Mouse (Mus musculus) liver, embryonic 14.5 days (tissue): ENCODE measurements around the gene Gm5891. TPM values are rescaled to one million over a fixed set of nuclear protein-coding genes. Genes with fewer than 3 reads are reported as not detected.
"Not testable (repeated sequence)": the region's sequence is repeated elsewhere in the genome, so short reads cannot be mapped to it uniquely, and the experiment has no call there.

Experiments
- ATAC-seq: fragments of 200-750 bp; cut with Nextera tagmentation; 2 replicates; pipeline ENCODE4 v1.8.0; 2017; ENCODE audit warnings: moderate number of reproducible peaks, mild to moderate bottlenecking, moderate library complexity; ENCODE audit not compliant: insufficient read depth
- DNase-seq, 3 experiments: peaks; one replicate each; pipeline ENCODE4 v3.0.0-alpha.2; 2012 to 2013; ENCODE audit warnings: low read depth in 3 of 3, low spot score in 3 of 3
- H3K27ac ChIP-seq: fragments of 300-500 bp; sonication (generic); 2 replicates; pipeline ENCODE4 v1.5.1; 2014; ENCODE audit warnings: moderate library complexity, mild to moderate bottlenecking, control low read depth, inconsistent platforms
- H3K27me3 ChIP-seq: fragments of 300-500 bp; sonication (generic); 2 replicates; pipeline ENCODE4 v1.6.1; 2014; ENCODE audit warnings: mild to moderate bottlenecking, low read length, moderate library complexity; ENCODE audit not compliant: control insufficient read depth, insufficient read depth
- H3K36me3 ChIP-seq: fragments of 300-500 bp; sonication (generic); replicated peaks from 2 replicates; pipeline ENCODE4 v1.6.1; 2014; ENCODE audit warnings: low read depth; ENCODE audit not compliant: control insufficient read depth, insufficient read depth
- H3K4me1 ChIP-seq, 2 experiments: fragments of 200-500 bp in 1 of 2; fragments of 300-500 bp in 1 of 2; sonication (generic) in 1 of 2; replicated peaks; 2 replicates each; pipeline ENCODE4 v1.6.1; 2012 to 2014; ENCODE audit warnings: antibody characterized with exemption in 1 of 2, inconsistent platforms in 1 of 2, low read length in 1 of 2; ENCODE audit not compliant: control insufficient read depth in 2 of 2, insufficient read depth in 2 of 2
- H3K4me2 ChIP-seq: fragments of 300-500 bp; sonication (generic); 2 replicates; pipeline ENCODE4 v1.6.1; 2014; ENCODE audit warnings: low read depth, mild to moderate bottlenecking, control low read depth, moderate library complexity
- H3K4me3 ChIP-seq, 2 experiments: fragments of 200-500 bp in 1 of 2; fragments of 300-500 bp in 1 of 2; sonication (generic) in 1 of 2; 2 replicates each; pipeline ENCODE4 v1.5.1; 2012 to 2014; ENCODE audit warnings: low read depth in 2 of 2, low read length in 2 of 2, mild to moderate bottlenecking in 2 of 2, control low read depth in 1 of 2, inconsistent platforms in 1 of 2, moderate library complexity in 1 of 2; ENCODE audit not compliant: insufficient read depth in 1 of 2
- H3K9ac ChIP-seq: fragments of 300-500 bp; sonication (generic); replicated peaks from 2 replicates; pipeline ENCODE4 v1.6.1; 2014; ENCODE audit warnings: mild to moderate bottlenecking, control low read depth, moderate library complexity
- H3K9me3 ChIP-seq: fragments of 300-500 bp; sonication (generic); 2 replicates; pipeline ENCODE4 v1.6.1; 2016; ENCODE audit warnings: low read length, mixed read lengths; ENCODE audit not compliant: control insufficient read depth
- WGBS: fragments of 180-500 bp; shearing (Covaris S2); extraction: QIAGEN DNeasy Blood & Tissue Kit; methylation state at CpG from one replicate; pipeline ENCODE4 v1.1.7; 2014; ENCODE audit not compliant: insufficient replicate concordance; 5-methylcytosine and 5-hydroxymethylcytosine counted together
- polyA plus RNA-seq, 2 experiments: library from polyadenylated mRNA; depleted of rRNA in 1 of 2; stranded (reverse) in 1 of 2; unstranded in 1 of 2; fragments of >200 nt; fragmentation: Nextera tagmentation in 1 of 2; extraction: Ambion mirVana in 1 of 2; gene quantifications; 2 replicates each; pipeline versions ENCODE4 v1.2.1 to v1.2.3; 2012 to 2014

The Gm5891 gene
- polyA plus RNA-seq (2012; rRNA removed) (not detected in 2 replicates), polyA plus RNA-seq (2014; fragmentation: Nextera tagmentation; extraction: Ambion mirVana) (not detected in 2 replicates)

- H3K4me2 ChIP-seq, H3K9me3 ChIP-seq, H3K27ac ChIP-seq, H3K4me1 ChIP-seq, H3K4me3 ChIP-seq, H3K9ac ChIP-seq, H3K36me3 ChIP-seq, ATAC-seq, H3K27me3 ChIP-seq, DNase-seq: not testable (repeated sequence)
- WGBS: no CpG with 5 or more reads among the region's 1 CpGs
Measured at GRCm38 (mm10) chr7:21921191-21921590, at the start of gene Gm5891. Gene Gm5891, minus strand, starts transcription at chr7:21921291.

Other genes starting within 250 kb of the Gm5891 start
- gene Gm4175, start 159.8 kb downstream of the Gm5891 start, polyA plus RNA-seq (2012; rRNA removed): not detected in 2 replicates
- gene Gm4175, start 159.8 kb downstream of the Gm5891 start, polyA plus RNA-seq (2014; fragmentation: Nextera tagmentation; extraction: Ambion mirVana): not detected in 2 replicates
- gene Gm4177, start 124.6 kb downstream of the Gm5891 start, polyA plus RNA-seq (2012; rRNA removed): not detected in 2 replicates
- gene Gm4177, start 124.6 kb downstream of the Gm5891 start, polyA plus RNA-seq (2014; fragmentation: Nextera tagmentation; extraction: Ambion mirVana): not detected in 2 replicates
- not detected in 2 replicates for gene Vmn1r135, start 88.9 kb downstream of the Gm5891 start, polyA plus RNA-seq (2012; rRNA removed)
- gene Vmn1r135, start 88.9 kb downstream of the Gm5891 start, polyA plus RNA-seq (2014; fragmentation: Nextera tagmentation; extraction: Ambion mirVana): not detected in 2 replicates
- gene Gm5725, start 77.0 kb downstream of the Gm5891 start, polyA plus RNA-seq (2012; rRNA removed): not detected in 2 replicates
- gene Gm5725, start 77.0 kb downstream of the Gm5891 start, polyA plus RNA-seq (2014; fragmentation: Nextera tagmentation; extraction: Ambion mirVana): not detected in 2 replicates
- gene Vmn1r137, start 73.3 kb upstream of the Gm5891 start, polyA plus RNA-seq (2012; rRNA removed): not detected in 2 replicates
- gene Vmn1r137, start 73.3 kb upstream of the Gm5891 start, polyA plus RNA-seq (2014; fragmentation: Nextera tagmentation; extraction: Ambion mirVana): not detected in 2 replicates
- gene Vmn1r138, start 107.6 kb upstream of the Gm5891 start, polyA plus RNA-seq (2012; rRNA removed): not detected in 2 replicates
- not detected in 2 replicates for gene Vmn1r138, start 107.6 kb upstream of the Gm5891 start, polyA plus RNA-seq (2014; fragmentation: Nextera tagmentation; extraction: Ambion mirVana)
- not detected in 2 replicates for gene Gm6176, start 135.0 kb upstream of the Gm5891 start, polyA plus RNA-seq (2012; rRNA removed)
- not detected in 2 replicates for gene Gm6176, start 135.0 kb upstream of the Gm5891 start, polyA plus RNA-seq (2014; fragmentation: Nextera tagmentation; extraction: Ambion mirVana)
- not detected in 2 replicates for gene Vmn1r139, start 147.8 kb upstream of the Gm5891 start, polyA plus RNA-seq (2012; rRNA removed)
- not detected in 2 replicates for gene Vmn1r139, start 147.8 kb upstream of the Gm5891 start, polyA plus RNA-seq (2014; fragmentation: Nextera tagmentation; extraction: Ambion mirVana)
- not detected in 2 replicates for gene Gm16451, start 197.0 kb upstream of the Gm5891 start, polyA plus RNA-seq (2012; rRNA removed)
- gene Gm16451, start 197.0 kb upstream of the Gm5891 start, polyA plus RNA-seq (2014; fragmentation: Nextera tagmentation; extraction: Ambion mirVana): not detected in 2 replicates
- gene Gm10666, start 213.4 kb upstream of the Gm5891 start, polyA plus RNA-seq (2012; rRNA removed): not detected in 2 replicates
- not detected in 2 replicates for gene Gm10666, start 213.4 kb upstream of the Gm5891 start, polyA plus RNA-seq (2014; fragmentation: Nextera tagmentation; extraction: Ambion mirVana)
- gene Vmn1r142, start 242.7 kb upstream of the Gm5891 start, polyA plus RNA-seq (2012; rRNA removed): not detected in 2 replicates
- not detected in 2 replicates for gene Vmn1r142, start 242.7 kb upstream of the Gm5891 start, polyA plus RNA-seq (2014; fragmentation: Nextera tagmentation; extraction: Ambion mirVana)